Mouse (Mus musculus): Measurements from ENCODE around the gene Mtfr1l. TPM values are rescaled to one million over a fixed set of nuclear protein-coding genes. Genes with fewer than 3 reads are reported as not detected.

The Mtfr1l gene
- polyA plus RNA-seq, 1 experiment from 2014 or later: 45.6 TPM

DNA sequence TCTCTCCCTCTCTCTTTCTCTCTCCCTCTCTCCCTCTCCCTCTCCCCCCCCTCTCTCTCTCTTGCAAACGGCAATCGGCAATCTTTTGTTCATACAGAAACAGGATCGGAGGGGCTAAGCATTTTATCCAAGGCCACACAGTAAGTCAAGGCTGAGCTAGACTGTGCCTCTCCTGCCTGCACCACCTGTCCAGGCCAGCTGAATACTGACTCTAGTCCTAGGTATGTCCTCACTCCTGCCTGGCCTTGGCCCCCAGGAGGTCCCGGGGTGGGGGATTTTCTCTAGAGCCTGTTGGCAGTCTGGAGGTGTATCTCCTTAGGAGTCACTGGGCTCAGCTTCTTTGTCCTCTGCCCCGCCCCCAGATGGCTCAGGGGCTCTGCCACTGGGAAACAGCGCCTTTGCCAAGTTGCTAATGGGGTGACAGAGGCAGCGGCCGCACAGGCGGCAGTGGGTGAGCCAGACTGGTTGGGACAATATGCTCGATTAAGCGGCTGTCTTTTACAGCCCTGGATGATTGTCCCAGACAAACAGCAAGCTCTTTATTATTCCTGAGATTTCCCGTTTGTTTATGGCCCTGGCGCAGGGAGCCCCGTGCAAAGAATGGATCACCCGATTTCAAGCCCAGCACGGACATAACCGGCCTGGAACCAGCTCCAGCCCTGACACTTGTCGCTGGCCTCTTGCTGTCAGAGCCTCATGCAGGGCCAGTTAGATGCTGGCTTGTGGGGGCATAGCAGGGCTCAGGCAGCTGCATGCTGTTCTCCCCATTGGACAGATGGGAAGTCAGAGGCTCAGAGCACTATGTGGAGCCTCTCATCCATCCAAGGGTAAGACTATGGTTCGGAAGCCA lies 32.4 kb upstream of the Mtfr1l start:
- no peak overlapping the region for H3K27ac ChIP-seq
- no peak overlapping the region for H3K4me3 ChIP-seq (ENCODE audit: inconsistent target)
- 97% methylated on average over 18 of the region's 19 CpGs for WGBS (ENCODE audit: missing documents)
- H3K36me3 ChIP-seq (ENCODE audit: inconsistent target): peaks cover 97% of the 10 kb centered on the region
- no peaks in the 10 kb centered on the region for H3K79me2 ChIP-seq (ENCODE audit: inconsistent target)

GRCm38 (mm10) chr4:134564093-134564492 lies 28.9 kb upstream of the Mtfr1l start:
- WGBS (ENCODE audit: missing documents): 90% methylated on average over 6 of the region's 6 CpGs
- H3K27ac ChIP-seq: no peak overlapping the region
- no peak overlapping the region for H3K4me3 ChIP-seq (ENCODE audit: inconsistent target)
- H3K79me2 ChIP-seq (ENCODE audit: inconsistent target): no peaks in the 10 kb centered on the region
- H3K36me3 ChIP-seq (ENCODE audit: inconsistent target): peaks cover 71% of the 10 kb centered on the region

- H3K4me3 ChIP-seq (ENCODE audit: inconsistent target): no peak overlapping the region
- H3K27ac ChIP-seq: no peak overlapping the region
- 96% methylated on average over 13 of the region's 16 CpGs for WGBS (ENCODE audit: missing documents)
- H3K36me3 ChIP-seq (ENCODE audit: inconsistent target): peaks cover 66% of the 10 kb centered on the region
- H3K79me2 ChIP-seq (ENCODE audit: inconsistent target): no peaks in the 10 kb centered on the region
These were observed 28.4 kb upstream of the Mtfr1l start for GRCm38 (mm10) chr4:134563624-134564023.

DNA sequence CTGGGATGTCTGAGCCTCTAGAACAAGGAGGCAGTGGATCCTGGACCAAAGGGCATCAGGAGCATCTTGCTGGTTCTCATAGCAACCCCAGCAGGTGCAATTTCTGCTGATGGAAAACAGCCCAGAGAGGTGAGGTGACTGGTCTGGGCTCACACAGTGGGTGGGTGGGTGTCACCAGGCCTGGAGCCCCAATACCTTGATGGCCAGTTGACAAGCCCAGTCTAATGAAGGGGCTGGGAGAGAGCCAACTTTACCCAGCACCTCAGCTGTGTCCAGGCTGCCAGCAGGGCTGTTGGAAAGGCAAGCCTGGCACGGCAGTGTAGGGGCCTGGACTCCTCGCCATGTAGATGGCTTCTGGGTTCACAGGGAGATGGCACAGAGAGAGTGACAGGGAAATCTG lies 26.8 kb upstream of the Mtfr1l start:
- 88% methylated on average over 2 of the region's 2 CpGs for WGBS (ENCODE audit: missing documents)
- H3K27ac ChIP-seq: no peak overlapping the region
- no peaks in the 10 kb centered on the region for H3K79me2 ChIP-seq (ENCODE audit: inconsistent target)
- peaks cover 50% of the 10 kb centered on the region for H3K36me3 ChIP-seq (ENCODE audit: inconsistent target)
- no peak overlapping the region for H3K4me3 ChIP-seq (ENCODE audit: inconsistent target)

DNA sequence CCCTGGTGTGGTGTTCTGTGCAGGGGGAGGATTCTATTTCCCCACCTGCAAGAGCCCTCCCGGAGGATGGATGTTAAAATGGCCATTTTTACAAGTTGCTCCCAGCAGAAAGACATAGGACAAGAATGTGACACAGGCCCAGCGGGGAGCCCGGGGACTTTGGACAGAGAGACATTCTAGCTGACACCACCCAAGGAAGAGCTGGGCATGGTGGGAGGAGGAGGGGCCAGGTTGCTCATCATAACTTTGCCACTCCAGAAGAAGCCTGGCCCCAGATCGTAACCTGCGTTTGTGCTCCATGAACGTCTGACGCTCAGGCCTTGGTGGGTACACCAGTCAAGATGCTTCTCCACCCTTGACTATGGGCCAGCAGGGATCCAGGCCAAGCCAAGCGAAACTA lies 25.5 kb upstream of the Mtfr1l start:
- WGBS (ENCODE audit: missing documents): 94% methylated on average over 8 of the region's 8 CpGs
- Histone ChIP-seq H3K4me3 (ENCODE audit: inconsistent target) (no peak overlapping the region), H3K36me3 (ENCODE audit: inconsistent target) (peaks cover 37% of the 10 kb centered on the region), H3K79me2 (ENCODE audit: inconsistent target) (no peaks in the 10 kb centered on the region), H3K27ac (no peak overlapping the region)

- Histone ChIP-seq H3K36me3 (ENCODE audit: inconsistent target) (peaks cover 22% of the 10 kb centered on the region), H3K27ac (no peak overlapping the region), H3K79me2 (ENCODE audit: inconsistent target) (no peaks in the 10 kb centered on the region), H3K4me3 (ENCODE audit: inconsistent target) (no peak overlapping the region)
- 54% methylated on average over 7 of the region's 7 CpGs for WGBS (ENCODE audit: missing documents)
These were observed 24.0 kb upstream of the Mtfr1l start for GRCm38 (mm10) chr4:134559154-134559553.

GRCm38 (mm10) chr4:134558570-134559113 lies 23.5 kb upstream of the Mtfr1l start:
- 55% methylated on average over 9 of the region's 9 CpGs for WGBS (ENCODE audit: missing documents)
- Histone ChIP-seq H3K27ac (no peak overlapping the region), H3K4me3 (ENCODE audit: inconsistent target) (no peak overlapping the region), H3K79me2 (ENCODE audit: inconsistent target) (no peaks in the 10 kb centered on the region), H3K36me3 (ENCODE audit: inconsistent target) (peaks cover 17% of the 10 kb centered on the region; the same call in 1 of the 2 replicates)

DNA sequence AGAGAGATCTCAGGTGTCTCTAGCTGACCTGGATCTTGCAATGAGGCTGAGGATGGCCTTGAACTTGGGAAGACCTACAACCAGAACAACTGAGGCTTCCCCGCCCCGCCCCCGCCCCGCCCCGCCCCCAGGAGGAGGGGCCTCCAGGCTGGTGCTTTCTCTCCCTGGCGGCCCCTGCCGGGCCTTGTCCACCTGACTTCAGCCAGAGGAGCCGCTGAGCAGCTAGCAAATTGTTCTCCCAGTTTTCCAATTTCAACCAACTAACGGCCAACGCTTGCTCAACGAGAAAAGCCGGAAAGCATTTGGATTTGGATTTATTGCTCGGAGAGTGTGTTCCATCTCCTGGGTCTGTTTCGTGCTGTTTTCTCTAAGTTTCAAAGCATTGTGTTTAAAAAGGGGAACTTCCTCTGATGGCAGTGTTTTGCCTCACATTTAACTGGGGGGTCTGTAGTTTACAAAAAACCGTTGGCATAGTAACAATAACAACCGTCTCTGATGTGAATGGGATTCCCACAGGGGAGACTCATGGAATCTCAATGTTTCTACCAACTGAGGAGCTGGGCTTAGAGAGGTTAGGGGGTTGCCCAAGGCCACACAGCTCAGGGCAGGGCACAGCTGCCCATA lies 22.6 kb upstream of the Mtfr1l start:
- no peaks in the 10 kb centered on the region for H3K79me2 ChIP-seq (ENCODE audit: inconsistent target)
- no peak overlapping the region for H3K27ac ChIP-seq
- peaks cover 9% of the 10 kb centered on the region; the same call in 1 of the 2 replicates for H3K36me3 ChIP-seq (ENCODE audit: inconsistent target)
- 8% methylated on average over 15 of the region's 16 CpGs for WGBS (ENCODE audit: missing documents)
- H3K4me3 ChIP-seq (ENCODE audit: inconsistent target): no peak overlapping the region

DNA sequence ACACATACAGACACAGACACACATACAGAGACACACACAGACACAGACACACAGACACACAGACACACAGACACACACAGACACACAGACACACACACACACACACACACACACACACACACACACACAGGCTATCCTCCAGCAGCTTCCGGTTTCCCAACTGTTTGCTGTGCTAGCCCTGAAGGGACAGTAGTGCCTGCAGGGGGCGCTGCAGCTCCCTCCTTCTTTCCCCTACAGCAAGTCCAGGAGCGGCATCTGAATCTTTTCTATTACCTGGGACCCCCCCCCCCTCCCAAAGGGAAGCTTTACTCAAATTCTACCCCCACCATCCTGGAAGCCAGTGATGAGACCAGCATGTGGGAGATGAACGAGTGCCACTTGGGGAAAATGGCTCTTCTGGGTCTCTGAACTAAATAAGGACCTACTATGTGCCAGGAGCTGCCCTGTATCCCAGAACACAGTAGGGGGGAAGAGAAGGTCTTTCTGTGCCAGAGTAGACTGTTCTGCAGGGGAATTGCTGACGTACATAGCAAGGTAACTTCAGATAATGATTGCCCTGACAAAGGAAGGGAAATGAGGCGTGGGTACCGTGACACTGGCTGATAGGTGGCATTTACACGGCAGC lies 20.9 kb upstream of the Mtfr1l start:
- H3K79me2 ChIP-seq (ENCODE audit: inconsistent target): peaks cover 4% of the 10 kb centered on the region; the same call in 1 of the 2 replicates
- no peak overlapping the region for H3K27ac ChIP-seq
- 77% methylated on average over 8 of the region's 8 CpGs for WGBS (ENCODE audit: missing documents)
- no peaks in the 10 kb centered on the region for H3K36me3 ChIP-seq (ENCODE audit: inconsistent target)
- H3K4me3 ChIP-seq (ENCODE audit: inconsistent target): no peak overlapping the region

DNA sequence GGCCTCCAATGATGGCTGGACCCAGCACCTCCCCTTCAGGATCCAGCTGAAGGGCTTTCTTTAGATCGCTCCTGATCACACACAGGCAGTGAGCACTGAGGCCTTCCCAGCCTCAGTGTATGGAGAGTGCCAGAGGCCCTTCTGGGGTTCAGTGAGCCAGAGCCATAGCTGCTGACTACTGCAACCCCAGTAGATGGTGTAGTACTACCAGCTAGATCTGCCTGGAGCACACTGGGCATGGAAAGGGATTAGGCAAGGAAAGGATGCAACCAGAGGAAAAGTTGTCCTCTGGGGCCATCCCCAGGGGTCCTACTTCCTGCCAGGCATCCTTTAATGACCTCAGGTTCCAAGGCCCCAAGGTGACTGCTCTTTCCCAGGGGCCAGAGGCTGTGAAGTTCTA lies 18.4 kb upstream of the Mtfr1l start:
- Histone ChIP-seq H3K36me3 (ENCODE audit: inconsistent target) (no peaks in the 10 kb centered on the region), H3K4me3 (ENCODE audit: inconsistent target) (no peak overlapping the region)
- WGBS (ENCODE audit: missing documents): 100% methylated on average over 1 of the region's 1 CpGs

GRCm38 (mm10) chr4:134551494-134552316 lies 16.5 kb upstream of the Mtfr1l start, which contains the start of gene Selenon:
Gene Selenon, minus strand, starts transcription at chr4:134552166.
- H3K36me3 ChIP-seq (ENCODE audit: inconsistent target): no peaks in the 10 kb centered on the region
- H3K79me2 ChIP-seq (ENCODE audit: inconsistent target): peaks cover 8% of the 10 kb centered on the region; the same call in 1 of the 2 replicates
- H3K4me3 ChIP-seq (ENCODE audit: inconsistent target): peak within 1 kb of the TSS; percentile 54
- no peak within 1 kb of the TSS for H3K27ac ChIP-seq
- 3% methylated on average over 54 of the region's 67 CpGs for WGBS (ENCODE audit: missing documents)

More for the DNA sequence above, 18.4 kb upstream of the Mtfr1l start:
- H3K79me2 ChIP-seq (ENCODE audit: inconsistent target): peaks cover 8% of the 10 kb centered on the region; the same call in 1 of the 2 replicates
- H3K27ac ChIP-seq: no peak overlapping the region

GRCm38 (mm10) chr4:134549899-134550298 lies 14.7 kb upstream of the Mtfr1l start:
- H3K4me3 ChIP-seq (ENCODE audit: inconsistent target): no peak overlapping the region
- no peaks in the 10 kb centered on the region; the same call in 1 of the 2 replicates for H3K36me3 ChIP-seq (ENCODE audit: inconsistent target)
- H3K79me2 ChIP-seq (ENCODE audit: inconsistent target): peaks cover 8% of the 10 kb centered on the region; the same call in 1 of the 2 replicates
- 96% methylated on average over 8 of the region's 8 CpGs for WGBS (ENCODE audit: missing documents)
- no peak overlapping the region for H3K27ac ChIP-seq

DNA sequence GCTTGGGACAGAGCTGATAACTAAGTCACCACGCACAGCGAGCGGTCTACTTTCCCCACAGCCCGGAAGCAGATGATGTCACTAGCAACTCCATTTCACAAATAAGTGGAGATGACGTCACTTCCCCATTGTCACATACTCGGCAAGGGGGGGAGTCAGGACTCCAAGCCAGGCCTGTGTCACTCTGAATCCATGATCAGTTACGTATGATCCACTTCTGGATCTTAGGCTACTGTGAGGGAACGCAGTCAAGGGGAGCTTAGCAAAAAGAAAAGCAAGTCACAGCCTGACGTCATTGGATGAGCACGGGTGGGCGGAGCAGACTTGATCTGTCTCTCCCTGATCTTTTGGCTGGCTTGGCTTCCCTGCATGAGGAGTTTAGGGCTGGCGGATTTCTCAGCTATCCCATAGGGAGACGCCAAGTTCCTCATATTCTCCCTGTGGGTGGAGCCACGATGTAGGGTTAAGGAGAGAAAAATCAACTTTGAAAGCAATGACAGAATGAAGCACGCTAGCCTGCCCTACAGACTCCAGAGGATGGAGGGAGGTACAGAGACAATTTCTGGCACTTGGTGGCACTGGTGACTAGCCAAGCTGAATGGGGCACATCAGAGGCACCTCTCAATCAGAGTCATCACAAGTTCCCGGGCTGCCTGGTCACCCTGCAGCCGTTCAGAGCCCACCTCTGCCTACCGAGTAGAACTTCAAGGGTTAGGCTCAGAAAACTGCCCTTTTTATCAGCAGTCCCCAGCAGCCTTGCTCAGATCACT lies 13.2 kb upstream of the Mtfr1l start:
- H3K79me2 ChIP-seq (ENCODE audit: inconsistent target): peaks cover 8% of the 10 kb centered on the region; the same call in 1 of the 2 replicates
- peaks cover 6% of the 10 kb centered on the region; the same call in 1 of the 2 replicates for H3K36me3 ChIP-seq (ENCODE audit: inconsistent target)
- H3K4me3 ChIP-seq (ENCODE audit: inconsistent target): no peak overlapping the region
- peak overlapping the region; percentile 40 for H3K27ac ChIP-seq
- WGBS (ENCODE audit: missing documents): 53% methylated on average over 18 of the region's 18 CpGs
